Mouse (Mus musculus): ENCODE data around the gene Terb1. TPM values are rescaled to one million over a fixed set of nuclear protein-coding genes. Genes with fewer than 3 reads are reported as not detected.
A peak's percentile ranks its signal among the peaks of the same experiment; 100 is the strongest.

The Terb1 gene
- total RNA-seq, 2 experiments from 2014 or later = 0.35 to 0.66 TPM

GRCm38 (mm10) chr8:104448796-104449195, 60.9 kb downstream of the Terb1 start:
- no peak for DNase-seq

- DNase-seq = no peak
Measured at GRCm38 (mm10) chr8:104446016-104446415, 63.7 kb downstream of the Terb1 start.

- DNase-seq = no peak
Measured at GRCm38 (mm10) chr8:104445248-104445647, 64.5 kb downstream of the Terb1 start.

- DNase-seq = no peak
Measured at GRCm38 (mm10) chr8:104443125-104443679, 66.5 kb downstream of the Terb1 start.

GRCm38 (mm10) chr8:104442299-104443124, 67.2 kb downstream of the Terb1 start, which contains the start of gene Dync1li2:
TSS of gene Dync1li2 (minus strand) at chr8:104443047.
- peak; percentile 93 to 94 for DNase-seq

GRCm38 (mm10) chr8:104441613-104442012, 68.1 kb downstream of the Terb1 start:
- no peak for DNase-seq

- no peak for DNase-seq
Measured at GRCm38 (mm10) chr8:104439461-104439860, 70.2 kb downstream of the Terb1 start.

GRCm38 (mm10) chr8:104437494-104438135, 72.1 kb downstream of the Terb1 start:
- DNase-seq = no peak

GRCm38 (mm10) chr8:104436591-104436990, 73.1 kb downstream of the Terb1 start:
- no peak for DNase-seq

- peak; percentile 96 to 97 for DNase-seq
Measured at GRCm38 (mm10) chr8:104436038-104436437, 73.7 kb downstream of the Terb1 start.

GRCm38 (mm10) chr8:104434826-104435354, 74.8 kb downstream of the Terb1 start:
- DNase-seq = no peak

- no peak for DNase-seq
Measured at GRCm38 (mm10) chr8:104434275-104434674, 75.4 kb downstream of the Terb1 start.

GRCm38 (mm10) chr8:104433191-104433842, 76.4 kb downstream of the Terb1 start:
- DNase-seq = no peak

- no peak for DNase-seq
Measured at GRCm38 (mm10) chr8:104432656-104433055, 77.1 kb downstream of the Terb1 start.

GRCm38 (mm10) chr8:104430230-104430629, 79.5 kb downstream of the Terb1 start:
- DNase-seq = no peak

GRCm38 (mm10) chr8:104427703-104428102, 82.0 kb downstream of the Terb1 start:
- DNase-seq = no peak

GRCm38 (mm10) chr8:104422313-104422712, 87.4 kb downstream of the Terb1 start:
- DNase-seq = no peak

GRCm38 (mm10) chr8:104416022-104416421, 93.7 kb downstream of the Terb1 start:
- no peak for DNase-seq

GRCm38 (mm10) chr8:104414204-104414603, 95.5 kb downstream of the Terb1 start:
- DNase-seq = no peak

GRCm38 (mm10) chr8:104413770-104414169, 95.9 kb downstream of the Terb1 start:
- DNase-seq = no peak

- DNase-seq = no peak
Measured at GRCm38 (mm10) chr8:104412805-104413532, 96.7 kb downstream of the Terb1 start.

GRCm38 (mm10) chr8:104411972-104412371, 97.7 kb downstream of the Terb1 start:
- no peak for DNase-seq
